Mouse (Mus musculus): ENCODE measurements around the gene Slc5a10. TPM values are rescaled to one million over a fixed set of nuclear protein-coding genes. Genes with fewer than 3 reads are reported as not detected.

Slc5a10 gene
- polyA plus RNA-seq, 1 experiment from 2014 or later: not detected

GRCm38 (mm10) chr11:61699933-61700332 is 20.7 kb downstream of the Slc5a10 start:
- WGBS: 75% methylated on average over 4 of the region's 4 CpGs
- H3K27ac ChIP-seq (replicated peaks): no peak overlapping the region
- H3K4me3 ChIP-seq: no peak overlapping the region
- H3K27me3 ChIP-seq (replicated peaks; ENCODE audit: low read depth, poor library complexity, severe bottlenecking): no peaks in the 10 kb centered on the region
- no peaks in the 10 kb centered on the region for H3K9me3 ChIP-seq
- H3K4me1 ChIP-seq: peaks cover 20% of the 10 kb centered on the region
- no peak for DNase-seq (ENCODE audit: low spot score)
- peaks cover 13% of the 10 kb centered on the region; the same call in 1 of the 2 replicates for H3K36me3 ChIP-seq (replicated peaks)

GRCm38 (mm10) chr11:61699460-61699859 is 21.2 kb downstream of the Slc5a10 start:
- no peak overlapping the region for H3K4me3 ChIP-seq
- no peak overlapping the region; the same call in 1 of the 2 replicates for H3K27ac ChIP-seq (replicated peaks)
- H3K9me3 ChIP-seq: no peaks in the 10 kb centered on the region
- peaks cover 13% of the 10 kb centered on the region; the same call in 1 of the 2 replicates for H3K36me3 ChIP-seq (replicated peaks)
- no peak for DNase-seq (ENCODE audit: low spot score)
- no peaks in the 10 kb centered on the region for H3K27me3 ChIP-seq (replicated peaks; ENCODE audit: low read depth, poor library complexity, severe bottlenecking)
- H3K4me1 ChIP-seq: peaks cover 20% of the 10 kb centered on the region
- WGBS: 81% methylated on average over 5 of the region's 5 CpGs

- DNase-seq (ENCODE audit: low spot score): no peak
- no peak overlapping the region for H3K27ac ChIP-seq (replicated peaks)
- no peaks in the 10 kb centered on the region for H3K27me3 ChIP-seq (replicated peaks; ENCODE audit: low read depth, poor library complexity, severe bottlenecking)
- peaks cover 13% of the 10 kb centered on the region; the same call in 1 of the 2 replicates for H3K36me3 ChIP-seq (replicated peaks)
- H3K4me1 ChIP-seq: peaks cover 20% of the 10 kb centered on the region
- H3K9me3 ChIP-seq: no peaks in the 10 kb centered on the region
- no peak overlapping the region for H3K4me3 ChIP-seq
These were observed 21.8 kb downstream of the Slc5a10 start for GRCm38 (mm10) chr11:61698852-61699251.

- 91% methylated on average over 5 of the region's 5 CpGs for WGBS
- H3K36me3 ChIP-seq (replicated peaks): no peaks in the 10 kb centered on the region
- H3K27ac ChIP-seq (replicated peaks): no peak overlapping the region
- no peak for DNase-seq (ENCODE audit: low spot score)
- H3K4me1 ChIP-seq: no peaks in the 10 kb centered on the region
- H3K4me3 ChIP-seq: no peak overlapping the region
- H3K9me3 ChIP-seq: no peaks in the 10 kb centered on the region
- H3K27me3 ChIP-seq (replicated peaks; ENCODE audit: low read depth, poor library complexity, severe bottlenecking): no peaks in the 10 kb centered on the region
These were observed 27.6 kb downstream of the Slc5a10 start for GRCm38 (mm10) chr11:61692996-61693395.

- Histone ChIP-seq H3K27me3 (replicated peaks; ENCODE audit: low read depth, poor library complexity, severe bottlenecking) (peaks cover 43% of the 10 kb centered on the region), H3K4me3 (no peak overlapping the region), H3K36me3 (replicated peaks) (no peaks in the 10 kb centered on the region), H3K9me3 (no peaks in the 10 kb centered on the region), H3K27ac (replicated peaks) (no peak overlapping the region), H3K4me1 (peaks cover 40% of the 10 kb centered on the region)
- WGBS: 55% methylated on average over 2 of the region's 2 CpGs
- peak; percentile 33 for DNase-seq (ENCODE audit: low spot score)
These were observed 33.0 kb downstream of the Slc5a10 start for GRCm38 (mm10) chr11:61687595-61687994.

GRCm38 (mm10) chr11:61686906-61687453 is 33.6 kb downstream of the Slc5a10 start:
- no peak for DNase-seq (ENCODE audit: low spot score)
- WGBS: 34% methylated on average over 10 of the region's 10 CpGs
- Histone ChIP-seq H3K9me3 (no peaks in the 10 kb centered on the region), H3K27me3 (replicated peaks; ENCODE audit: low read depth, poor library complexity, severe bottlenecking) (peaks cover 49% of the 10 kb centered on the region), H3K27ac (replicated peaks) (0 out of 2 replicates have a peak overlapping the region, but pooled peaks have one; percentile 12), H3K4me3 (no peak overlapping the region), H3K36me3 (replicated peaks) (no peaks in the 10 kb centered on the region), H3K4me1 (peaks cover 40% of the 10 kb centered on the region)

GRCm38 (mm10) chr11:61686141-61686540 is 34.5 kb downstream of the Slc5a10 start:
- Histone ChIP-seq H3K36me3 (replicated peaks) (no peaks in the 10 kb centered on the region), H3K27ac (replicated peaks) (no peak overlapping the region), H3K4me1 (peaks cover 40% of the 10 kb centered on the region), H3K9me3 (no peaks in the 10 kb centered on the region), H3K27me3 (replicated peaks; ENCODE audit: low read depth, poor library complexity, severe bottlenecking) (peaks cover 51% of the 10 kb centered on the region), H3K4me3 (no peak overlapping the region)
- WGBS: 65% methylated on average over 2 of the region's 2 CpGs
- no peak for DNase-seq (ENCODE audit: low spot score)

- 73% methylated on average over 8 of the region's 8 CpGs for WGBS
These were observed 35.4 kb downstream of the Slc5a10 start for GRCm38 (mm10) chr11:61685119-61685725.

GRCm38 (mm10) chr11:61683907-61684731 is 36.5 kb downstream of the Slc5a10 start, which contains the start of gene Fam83g:
Fam83g (plus strand) TSS chr11:61684091.
- peaks cover 55% of the 10 kb centered on the region for H3K27me3 ChIP-seq (replicated peaks; ENCODE audit: low read depth, poor library complexity, severe bottlenecking)
- peak; percentile 85 for DNase-seq (ENCODE audit: low spot score)
- peak within 1 kb of the TSS; percentile 66; the same call in 1 of the 2 replicates for H3K27ac ChIP-seq (replicated peaks)

More at GRCm38 (mm10) chr11:61685119-61685725, 35.4 kb downstream of the Slc5a10 start:
- Histone ChIP-seq H3K4me1 (peaks cover 40% of the 10 kb centered on the region), H3K4me3 (peak overlapping the region; percentile 58), H3K36me3 (replicated peaks) (no peaks in the 10 kb centered on the region), H3K27me3 (replicated peaks; ENCODE audit: low read depth, poor library complexity, severe bottlenecking) (peaks cover 51% of the 10 kb centered on the region), H3K9me3 (no peaks in the 10 kb centered on the region), H3K27ac (replicated peaks) (no peak overlapping the region)
- no peak for DNase-seq (ENCODE audit: low spot score)

GRCm38 (mm10) chr11:61679091-61679866 is 41.3 kb downstream of the Slc5a10 start:
- Histone ChIP-seq H3K4me1 (peaks cover 58% of the 10 kb centered on the region), H3K27ac (replicated peaks) (no peak overlapping the region), H3K27me3 (replicated peaks; ENCODE audit: low read depth, poor library complexity, severe bottlenecking) (peaks cover 34% of the 10 kb centered on the region), H3K36me3 (replicated peaks) (no peaks in the 10 kb centered on the region), H3K4me3 (no peak overlapping the region), H3K9me3 (no peaks in the 10 kb centered on the region)
- no peak for DNase-seq (ENCODE audit: low spot score)
- 68% methylated on average over 4 of the region's 4 CpGs for WGBS

More at GRCm38 (mm10) chr11:61683907-61684731, 36.5 kb downstream of the Slc5a10 start, which contains the start of gene Fam83g:
- H3K36me3 ChIP-seq (replicated peaks): no peaks in the 10 kb centered on the region
- WGBS: under 1% methylated on average over 76 of the region's 76 CpGs
- peak within 1 kb of the TSS; percentile 58 for H3K4me3 ChIP-seq
- H3K9me3 ChIP-seq: no peaks in the 10 kb centered on the region
- peaks cover 48% of the 10 kb centered on the region for H3K4me1 ChIP-seq

GRCm38 (mm10) chr11:61677709-61678108 is 42.9 kb downstream of the Slc5a10 start:
- Histone ChIP-seq H3K4me1 (peaks cover 56% of the 10 kb centered on the region), H3K9me3 (no peaks in the 10 kb centered on the region), H3K4me3 (no peak overlapping the region), H3K36me3 (replicated peaks) (no peaks in the 10 kb centered on the region), H3K27ac (replicated peaks) (no peak overlapping the region), H3K27me3 (replicated peaks; ENCODE audit: low read depth, poor library complexity, severe bottlenecking) (peaks cover 34% of the 10 kb centered on the region)
- no peak for DNase-seq (ENCODE audit: low spot score)
- WGBS: 87% methylated on average over 4 of the region's 4 CpGs
